Mouse (Mus musculus): ENCODE results near the gene Epha2. TPM values are rescaled to one million over a fixed set of nuclear protein-coding genes. Genes with fewer than 3 reads are reported as not detected.

The Epha2 gene
- polyA plus RNA-seq, 1 experiment from 2014 or later, result 7.8 TPM

GRCm38 (mm10) chr4:141336196-141336595 is 35.2 kb downstream of the Epha2 start:
- WGBS, result 62% methylated on average over 6 of the region's 6 CpGs
- Histone ChIP-seq H3K9me3 (no peaks in the 10 kb centered on the region), H3K4me1 (peaks cover 48% of the 10 kb centered on the region)

GRCm38 (mm10) chr4:141337986-141338385 is 36.9 kb downstream of the Epha2 start:
- Histone ChIP-seq H3K9ac (replicated peaks) (0 out of 2 replicates have a peak overlapping the region, but pooled peaks have one; percentile 2), H3K4me3 (no peak overlapping the region), H3K27ac (replicated peaks) (peak overlapping the region; percentile 7; the same call in 1 of the 2 replicates), H3K36me3 (no peaks in the 10 kb centered on the region), H3K4me2 (replicated peaks) (no peak overlapping the region; the same call in 1 of the 2 replicates), H3K27me3 (peaks cover 8% of the 10 kb centered on the region), H3K4me1 (peaks cover 48% of the 10 kb centered on the region), H3K9me3 (no peaks in the 10 kb centered on the region)
- WGBS, result 29% methylated on average over 6 of the region's 6 CpGs
- ATAC-seq (ENCODE audit: low FRiP score, low read depth), result no peak

More at GRCm38 (mm10) chr4:141336196-141336595, 35.2 kb downstream of the Epha2 start:
- Histone ChIP-seq H3K4me3 (no peak overlapping the region), H3K36me3 (no peaks in the 10 kb centered on the region), H3K27ac (replicated peaks) (peak overlapping the region; percentile 74), H3K4me2 (replicated peaks) (no peak overlapping the region), H3K9ac (replicated peaks) (no peak overlapping the region), H3K27me3 (peaks cover 5% of the 10 kb centered on the region; the same call in 1 of the 2 replicates)
- ATAC-seq (ENCODE audit: low FRiP score, low read depth), result no peak

- Histone ChIP-seq H3K27me3 (peaks cover 8% of the 10 kb centered on the region), H3K9me3 (no peaks in the 10 kb centered on the region), H3K4me3 (no peak overlapping the region), H3K27ac (replicated peaks) (peak overlapping the region; percentile 7; the same call in 1 of the 2 replicates), H3K4me2 (replicated peaks) (no peak overlapping the region), H3K36me3 (no peaks in the 10 kb centered on the region), H3K4me1 (peaks cover 45% of the 10 kb centered on the region), H3K9ac (replicated peaks) (no peak overlapping the region)
- ATAC-seq (ENCODE audit: low FRiP score, low read depth), result no peak
- WGBS, result 38% methylated on average over 1 of the region's 1 CpGs
Measured at GRCm38 (mm10) chr4:141338853-141339252, 37.8 kb downstream of the Epha2 start.

GRCm38 (mm10) chr4:141341477-141341876 is 40.4 kb downstream of the Epha2 start:
- ATAC-seq (ENCODE audit: low FRiP score, low read depth), result no peak
- Histone ChIP-seq H3K36me3 (no peaks in the 10 kb centered on the region), H3K9ac (replicated peaks) (no peak overlapping the region), H3K27ac (replicated peaks) (no peak overlapping the region), H3K4me3 (no peak overlapping the region), H3K27me3 (peaks cover 8% of the 10 kb centered on the region), H3K9me3 (0 out of 2 replicates have a peak, but pooled peaks cover 3% of the 10 kb centered on the region), H3K4me2 (replicated peaks) (no peak overlapping the region), H3K4me1 (peaks cover 22% of the 10 kb centered on the region)
- 63% methylated on average over 7 of the region's 7 CpGs for WGBS

- no peak for ATAC-seq (ENCODE audit: low FRiP score, low read depth)
- Histone ChIP-seq H3K27ac (replicated peaks) (no peak overlapping the region), H3K9me3 (0 out of 2 replicates have a peak, but pooled peaks cover 3% of the 10 kb centered on the region), H3K27me3 (peaks cover 8% of the 10 kb centered on the region), H3K9ac (replicated peaks) (no peak overlapping the region), H3K36me3 (no peaks in the 10 kb centered on the region), H3K4me1 (peaks cover 12% of the 10 kb centered on the region), H3K4me3 (no peak overlapping the region), H3K4me2 (replicated peaks) (no peak overlapping the region)
- WGBS, result 75% methylated on average over 7 of the region's 7 CpGs
Measured at GRCm38 (mm10) chr4:141343515-141343914, 42.5 kb downstream of the Epha2 start.

GRCm38 (mm10) chr4:141345219-141345618 is 44.2 kb downstream of the Epha2 start:
- Histone ChIP-seq H3K27ac (replicated peaks) (no peak overlapping the region), H3K9ac (replicated peaks) (no peak overlapping the region), H3K4me2 (replicated peaks) (no peak overlapping the region), H3K4me1 (no peaks in the 10 kb centered on the region), H3K36me3 (no peaks in the 10 kb centered on the region), H3K27me3 (peaks cover 9% of the 10 kb centered on the region), H3K4me3 (no peak overlapping the region), H3K9me3 (0 out of 2 replicates have a peak, but pooled peaks cover 3% of the 10 kb centered on the region)
- WGBS, result 94% methylated on average over 12 of the region's 12 CpGs
- no peak for ATAC-seq (ENCODE audit: low FRiP score, low read depth)

GRCm38 (mm10) chr4:141347365-141347797 is 46.3 kb downstream of the Epha2 start:
- Histone ChIP-seq H3K27ac (replicated peaks) (no peak overlapping the region), H3K4me2 (replicated peaks) (no peak overlapping the region)
- ATAC-seq (ENCODE audit: low FRiP score, low read depth), result no peak

GRCm38 (mm10) chr4:141348616-141349015 is 47.6 kb downstream of the Epha2 start:
- Histone ChIP-seq H3K4me1 (no peaks in the 10 kb centered on the region), H3K27me3 (peaks cover 5% of the 10 kb centered on the region; the same call in 1 of the 2 replicates), H3K27ac (replicated peaks) (no peak overlapping the region), H3K4me3 (no peak overlapping the region), H3K4me2 (replicated peaks) (no peak overlapping the region), H3K9ac (replicated peaks) (no peak overlapping the region), H3K9me3 (0 out of 2 replicates have a peak, but pooled peaks cover 3% of the 10 kb centered on the region), H3K36me3 (no peaks in the 10 kb centered on the region)
- 72% methylated on average over 11 of the region's 11 CpGs for WGBS
- ATAC-seq (ENCODE audit: low FRiP score, low read depth), result no peak

More at GRCm38 (mm10) chr4:141347365-141347797, 46.3 kb downstream of the Epha2 start:
- Histone ChIP-seq H3K9ac (replicated peaks) (no peak overlapping the region), H3K27me3 (peaks cover 5% of the 10 kb centered on the region; the same call in 1 of the 2 replicates), H3K36me3 (no peaks in the 10 kb centered on the region), H3K9me3 (0 out of 2 replicates have a peak, but pooled peaks cover 3% of the 10 kb centered on the region), H3K4me1 (no peaks in the 10 kb centered on the region), H3K4me3 (no peak overlapping the region)
- WGBS, result 72% methylated on average over 8 of the region's 8 CpGs

- Histone ChIP-seq H3K27me3 (peaks cover 5% of the 10 kb centered on the region; the same call in 1 of the 2 replicates), H3K4me1 (no peaks in the 10 kb centered on the region), H3K27ac (replicated peaks) (no peak overlapping the region), H3K4me2 (replicated peaks) (no peak overlapping the region), H3K36me3 (no peaks in the 10 kb centered on the region), H3K4me3 (no peak overlapping the region), H3K9me3 (0 out of 2 replicates have a peak, but pooled peaks cover 3% of the 10 kb centered on the region), H3K9ac (replicated peaks) (no peak overlapping the region)
- no peak for ATAC-seq (ENCODE audit: low FRiP score, low read depth)
- WGBS, result 89% methylated on average over 12 of the region's 12 CpGs
Measured at GRCm38 (mm10) chr4:141350015-141350414, 49.0 kb downstream of the Epha2 start.

- ATAC-seq (ENCODE audit: low FRiP score, low read depth), result no peak
- Histone ChIP-seq H3K27ac (replicated peaks) (no peak overlapping the region), H3K9me3 (no peaks in the 10 kb centered on the region), H3K9ac (replicated peaks) (no peak overlapping the region), H3K4me2 (replicated peaks) (no peak overlapping the region), H3K27me3 (peaks cover 5% of the 10 kb centered on the region; the same call in 1 of the 2 replicates), H3K4me1 (no peaks in the 10 kb centered on the region), H3K36me3 (no peaks in the 10 kb centered on the region), H3K4me3 (no peak overlapping the region)
- WGBS, result 64% methylated on average over 7 of the region's 7 CpGs
Measured at GRCm38 (mm10) chr4:141351972-141352371, 50.9 kb downstream of the Epha2 start.

GRCm38 (mm10) chr4:141352986-141353385 is 51.9 kb downstream of the Epha2 start:
- Histone ChIP-seq H3K27me3 (peaks cover 5% of the 10 kb centered on the region; the same call in 1 of the 2 replicates), H3K27ac (replicated peaks) (no peak overlapping the region), H3K9ac (replicated peaks) (no peak overlapping the region), H3K4me1 (no peaks in the 10 kb centered on the region), H3K4me2 (replicated peaks) (no peak overlapping the region), H3K4me3 (no peak overlapping the region), H3K9me3 (no peaks in the 10 kb centered on the region), H3K36me3 (no peaks in the 10 kb centered on the region)
- 75% methylated on average over 5 of the region's 5 CpGs for WGBS
- no peak for ATAC-seq (ENCODE audit: low FRiP score, low read depth)

GRCm38 (mm10) chr4:141353868-141354267 is 52.8 kb downstream of the Epha2 start:
- ATAC-seq (ENCODE audit: low FRiP score, low read depth), result no peak
- H3K9ac ChIP-seq (replicated peaks), result no peak overlapping the region
- peaks cover 5% of the 10 kb centered on the region; the same call in 1 of the 2 replicates for H3K27me3 ChIP-seq
- H3K36me3 ChIP-seq, result no peaks in the 10 kb centered on the region
- H3K4me1 ChIP-seq, result no peaks in the 10 kb centered on the region
- H3K27ac ChIP-seq (replicated peaks), result no peak overlapping the region
- H3K9me3 ChIP-seq, result no peaks in the 10 kb centered on the region
- 70% methylated on average over 8 of the region's 8 CpGs for WGBS
- no peak overlapping the region for H3K4me3 ChIP-seq
- H3K4me2 ChIP-seq (replicated peaks), result no peak overlapping the region

All from midbrain, embryonic 12.5 days (tissue).